Comparison of ENCODE assay signal across 29 mouse cellular contexts in genomic region chrX:137167658-137168057, GRCm38 (mm10). TPM values are rescaled to one million over a fixed set of nuclear protein-coding genes. Genes with fewer than 3 reads are reported as not detected.
DNase-seq lines count a peak whose midpoint lies in the region; TF ChIP-seq lines count a peak whose summit lies in the region.
"Had no signal": no experiment of that assay in that cellular context is flagged by ENCODE, and none has a peak within 500 bp of the region (broad histone marks: within the 10 kb centered on the region; RNA-seq: fewer than 3 reads in every experiment).

No protein-coding gene starts in this region.

- DNase-seq in 3T3-L1 (ENCODE audit: low read depth, low spot score): peak; percentile 56
- peak; percentile 12 for DNase-seq in NIH3T3 (ENCODE audit: low read depth)
- DNase-seq in layer of hippocampus, postnatal 36 days: no peak
- DNase-seq in cerebellum, postnatal 14 days: no peak
- DNase-seq in layer of hippocampus, adult 2 months (ENCODE audit: low spot score in 2 of 2): no peak
- DNase-seq in gastrocnemius, adult 18-20 months (ENCODE audit: low spot score): no peak
- DNase-seq: adrenal gland, adult 2 months; adrenal gland, postnatal 10 days; adrenal gland, postnatal 25 days; B cell, adult 2 months; cerebellum, adult 11-12 months; cerebellum, adult 2 months; cerebellum, adult 9-10 months; cerebellum, postnatal 10 days; cerebellum, postnatal 36 days; embryo, embryonic 11 days had no signal

- H3K27ac ChIP-seq in layer of hippocampus, adult 2 months: no peak overlapping the region
- H3K27ac ChIP-seq: embryonic facial prominence, embryonic 13.5 days; embryonic facial prominence, embryonic 15.5 days; forebrain, embryonic 10.5 days; forebrain, embryonic 12.5 days had no signal

- H3ac ChIP-seq in C2C12 (ENCODE audit: control insufficient read depth, insufficient read length, low read depth): no peak overlapping the region

- H3K27me3 ChIP-seq in C2C12 (ENCODE audit: control insufficient read depth, insufficient read depth, insufficient read length): no peaks in the 10 kb centered on the region
- H3K27me3 ChIP-seq: embryonic facial prominence, embryonic 15.5 days; forebrain, embryonic 12.5 days had no signal

- no peak overlapping the region for H3K4me3 ChIP-seq in C2C12 (ENCODE audit: insufficient read depth, poor library complexity, severe bottlenecking)
- no peak overlapping the region for H3K4me3 ChIP-seq in layer of hippocampus, adult 2 months
- H3K4me3 ChIP-seq: embryonic facial prominence, embryonic 13.5 days; embryonic facial prominence, embryonic 15.5 days; erythroblast, embryonic 14.5 days; forebrain, embryonic 10.5 days; forebrain, embryonic 12.5 days had no signal

- no peak for TF ChIP-seq CTCF in C2C12 (IDR thresholded peaks at IDR 0.05; ENCODE audit: control insufficient read depth, insufficient read depth, insufficient read length)
- no peak for TF ChIP-seq CTCF in layer of hippocampus, adult 2 months (conservative IDR thresholded peaks at IDR 0.05)

- no peaks in the 10 kb centered on the region for H3K79me2 ChIP-seq in C2C12 (ENCODE audit: control insufficient read depth, insufficient read depth)

- H3K79me3 ChIP-seq in C2C12 (ENCODE audit: low read depth): no peaks in the 10 kb centered on the region

- no peaks in the 10 kb centered on the region for H3K36me3 ChIP-seq in C2C12 (ENCODE audit: control insufficient read depth, insufficient read depth)
- H3K36me3 ChIP-seq: embryonic facial prominence, embryonic 13.5 days; embryonic facial prominence, embryonic 15.5 days; forebrain, embryonic 10.5 days; forebrain, embryonic 12.5 days had no signal

TF ChIP-seq in C2C12, 6 proteins besides CTCF, POLR2A, EP300 and RAD21:
- TF ChIP-seq FOSL1 (IDR thresholded peaks at IDR 0.05; ENCODE audit: insufficient read depth, low read length, poor library complexity, severe bottlenecking) (peak; percentile 51), MAX (IDR thresholded peaks at IDR 0.05) (peak; percentile 96), CEBPB (IDR thresholded peaks at IDR 0.05; ENCODE audit: low read depth) (no peak), MYOG (IDR thresholded peaks at IDR 0.05; ENCODE audit: control insufficient read depth, extremely low read depth, insufficient read length) (no peak), MYOD1 (IDR thresholded peaks at IDR 0.05; ENCODE audit: control insufficient read depth, insufficient read length, low read depth) (no peak), USF1 (IDR thresholded peaks at IDR 0.05; ENCODE audit: low read depth) (peak; percentile 97)

RNA-seq across cellular contexts. Expression of gene Esx1, which starts 45.8 kb away (rescaled TPM):
- 0.15 TPM for polyA plus RNA-seq in C2C12 (2012; fragmentation: generic; extraction: Trizol)
- total RNA-seq in layer of hippocampus, postnatal 36 days (2021): not detected
- not detected for total RNA-seq in layer of hippocampus, adult 2 months (2021)
- not detected for total RNA-seq in gastrocnemius, adult 18-20 months (2021)
- total RNA-seq: adrenal gland, adult 2 months; adrenal gland, postnatal 10 days; adrenal gland, postnatal 25 days; adrenal gland, postnatal 4 days; common myeloid progenitor, adult 5-6 weeks had no signal
- polyA plus RNA-seq: adrenal gland, adult 2 months; brain, embryonic 14.5 days; cerebellum, adult 2 months; embryonic facial prominence, embryonic 11.5 days; embryonic facial prominence, embryonic 13.5 days; embryonic facial prominence, embryonic 15.5 days; erythroblast, embryonic 14.5 days; forebrain, embryonic 10.5 days; forebrain, embryonic 12.5 days; forebrain, embryonic 14.5 days; forebrain, embryonic 16.5 days; frontal cortex, adult 2 months had no signal

Comparison
In these comparisons a context has a peak if more than half of its experiments do, and no peak if none do; other contexts are left out.
1. DNase-seq: peak in 3T3-L1 (single experiment) and NIH3T3 (single experiment); none in layer of hippocampus, postnatal 36 days (0 of 2), cerebellum, postnatal 14 days (0 of 2), layer of hippocampus, adult 2 months (0 of 2) and gastrocnemius, adult 18-20 months (single experiment).